Mouse (Mus musculus) naive thymus-derived CD4-positive, alpha-beta T cell, adult 2 months (primary cell): ENCODE data around the gene Inpp5a.

Experiments
- DNase-seq: peaks from one replicate; pipeline ENCODE4 v3.0.0-alpha.2; 2011; ENCODE audit warnings: low read depth

The Inpp5a gene

GRCm38 (mm10) chr7:139580851-139581775, 192.2 kb downstream of the Inpp5a start:
- no peak for DNase-seq

DNA sequence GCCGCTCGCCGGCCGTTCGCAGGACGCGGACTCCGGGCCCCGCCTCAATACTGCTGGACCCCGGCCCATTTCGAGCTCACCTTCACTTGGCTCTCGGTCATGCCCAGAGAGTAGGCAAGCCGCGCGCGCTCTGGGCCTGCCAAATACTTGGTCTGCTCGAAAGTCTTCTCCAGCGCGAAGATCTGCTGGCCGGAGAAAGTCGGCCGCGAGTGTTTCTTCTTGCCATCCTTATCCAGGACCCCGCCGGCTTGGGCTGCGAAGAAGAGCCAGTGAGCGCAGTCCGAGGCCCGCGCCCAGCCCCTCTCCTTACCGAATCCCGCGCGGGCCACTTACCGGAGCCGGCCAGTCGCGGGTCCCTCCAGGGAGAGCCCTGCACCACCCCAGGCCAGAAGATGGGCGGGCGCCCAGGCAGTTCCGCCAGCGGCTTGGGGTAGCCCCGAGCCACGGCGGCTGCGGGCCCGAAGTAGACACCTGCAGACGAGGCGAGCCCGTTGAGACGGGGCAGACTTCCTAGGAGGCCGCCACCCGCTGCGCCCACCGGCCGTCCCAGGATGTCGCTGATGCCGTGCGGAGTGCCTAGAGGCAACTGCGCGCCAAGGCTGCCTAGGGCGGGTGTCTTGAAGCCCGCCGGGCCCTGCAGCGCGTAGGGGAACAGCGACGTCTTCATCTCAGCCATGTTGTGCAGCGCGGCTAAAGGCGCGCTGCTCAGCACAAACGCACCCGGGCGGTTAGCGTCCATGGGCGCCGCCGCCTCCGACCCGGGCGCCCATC, 193.1 kb downstream of the Inpp5a start:
- DNase-seq, result no peak

- DNase-seq, result no peak
Observed at GRCm38 (mm10) chr7:139582595-139582994, 193.7 kb downstream of the Inpp5a start, which contains the start of gene Nkx6-2. Nkx6-2 (minus strand) TSS chr7:139582797.

- no peak for DNase-seq
Observed at GRCm38 (mm10) chr7:139583094-139583737, 194.3 kb downstream of the Inpp5a start.

DNA sequence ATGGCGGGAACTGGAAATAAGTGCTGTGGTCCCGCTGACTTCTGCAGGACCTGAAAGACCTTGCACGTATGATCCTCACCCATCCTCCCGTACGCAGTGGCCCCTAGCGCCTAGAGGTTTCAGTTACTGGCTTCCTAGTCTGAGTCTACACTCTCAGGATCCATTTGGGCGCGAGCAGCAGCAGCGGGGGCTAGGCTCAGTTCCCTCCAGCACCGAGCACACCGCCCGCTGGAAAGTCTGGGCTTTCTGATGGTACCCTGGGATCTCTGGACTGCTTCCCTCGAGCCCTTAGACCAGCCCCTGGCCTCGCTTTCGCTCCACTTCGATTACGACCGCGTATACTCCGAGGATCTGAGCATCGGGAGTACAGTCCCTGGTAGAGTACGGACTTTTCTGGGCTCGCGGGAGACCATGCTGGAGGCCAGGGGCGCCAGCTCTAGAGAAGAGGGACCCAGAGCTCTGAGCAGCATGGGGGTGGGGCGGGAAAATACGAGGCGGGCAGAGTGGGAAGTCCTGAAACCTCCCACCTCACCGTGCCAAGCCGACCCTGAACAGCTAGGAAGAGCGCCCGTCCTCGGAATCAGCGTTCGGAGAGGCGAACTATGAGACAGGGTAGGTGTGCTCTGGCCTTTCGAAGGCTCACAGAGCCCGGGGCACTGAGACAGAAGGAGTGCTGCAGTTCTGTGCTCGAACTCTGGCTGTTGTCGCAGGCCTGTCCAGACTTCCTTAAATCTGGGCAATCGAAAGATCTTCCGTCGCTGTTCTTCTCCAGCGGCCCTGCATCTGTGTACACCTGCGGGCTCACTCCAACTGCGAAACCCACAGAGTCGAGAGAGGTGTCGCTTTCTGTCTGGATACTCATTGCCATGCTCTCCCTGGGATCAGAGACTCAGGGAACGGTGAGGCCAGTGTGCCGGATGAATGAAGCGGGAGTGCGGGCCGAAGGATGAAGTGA, 195.6 kb downstream of the Inpp5a start:
- DNase-seq, result no peak

- DNase-seq, result no peak
Observed at GRCm38 (mm10) chr7:139585183-139585821, 196.4 kb downstream of the Inpp5a start.

DNA sequence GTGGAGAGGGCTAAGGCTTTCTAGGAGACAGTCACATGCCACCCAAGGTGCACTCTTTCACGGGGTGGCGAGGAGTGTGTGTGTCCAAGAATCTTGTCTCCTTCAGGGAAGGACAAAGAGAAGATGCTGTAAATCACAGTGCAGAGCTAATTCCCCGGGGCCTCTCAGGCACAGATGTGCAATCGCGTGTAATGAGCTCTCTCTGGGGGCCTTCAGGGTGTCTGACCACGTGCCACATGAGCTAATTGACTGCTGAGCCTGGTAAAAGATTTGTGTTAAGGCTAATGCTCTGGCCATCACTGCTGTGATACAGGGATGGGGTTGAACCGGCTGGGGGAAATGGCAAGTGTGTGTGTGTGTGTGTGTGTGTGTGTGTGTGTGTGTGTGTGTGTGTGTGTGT, 199.0 kb downstream of the Inpp5a start:
- DNase-seq, result no peak

DNA sequence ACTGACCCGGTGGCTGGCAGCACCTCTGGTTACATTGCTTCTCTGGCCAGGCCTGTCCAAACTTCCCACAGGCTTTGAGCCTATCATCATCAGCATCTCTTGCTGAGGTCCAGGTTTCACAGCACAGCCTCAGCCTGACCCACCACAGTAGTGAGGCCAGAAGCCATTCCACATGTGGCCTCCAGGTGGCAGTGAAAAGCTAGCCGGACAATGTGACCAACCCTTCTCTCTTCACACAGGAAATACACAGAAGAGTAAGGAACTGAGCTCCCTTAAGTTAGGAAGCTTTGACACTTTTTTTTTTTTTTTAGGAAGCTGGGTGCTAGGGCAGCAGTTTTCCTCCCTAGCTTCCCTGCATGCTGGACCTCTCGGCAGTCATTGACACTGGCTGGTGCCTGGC, 201.4 kb downstream of the Inpp5a start:
- peak; percentile 12 for DNase-seq

DNA sequence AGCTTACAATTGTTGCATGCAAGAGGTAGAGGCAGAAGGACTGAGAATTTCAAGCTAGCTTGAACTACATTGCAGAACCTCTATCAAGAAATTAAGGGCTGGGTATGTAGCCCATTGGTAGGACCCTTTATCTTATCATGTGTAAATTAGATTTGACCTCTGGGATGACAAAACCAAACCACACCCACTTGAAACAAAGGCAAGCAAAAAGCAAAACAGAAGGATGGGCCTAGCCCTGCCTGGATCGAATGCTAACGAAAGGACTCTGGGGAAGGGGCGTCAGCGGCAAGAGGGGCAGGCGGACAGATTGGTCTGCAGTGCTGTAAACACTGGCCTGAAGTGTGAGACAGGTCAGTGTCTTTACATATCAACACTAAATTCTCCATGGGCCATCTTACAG, 202.4 kb downstream of the Inpp5a start:
- no peak for DNase-seq

DNA sequence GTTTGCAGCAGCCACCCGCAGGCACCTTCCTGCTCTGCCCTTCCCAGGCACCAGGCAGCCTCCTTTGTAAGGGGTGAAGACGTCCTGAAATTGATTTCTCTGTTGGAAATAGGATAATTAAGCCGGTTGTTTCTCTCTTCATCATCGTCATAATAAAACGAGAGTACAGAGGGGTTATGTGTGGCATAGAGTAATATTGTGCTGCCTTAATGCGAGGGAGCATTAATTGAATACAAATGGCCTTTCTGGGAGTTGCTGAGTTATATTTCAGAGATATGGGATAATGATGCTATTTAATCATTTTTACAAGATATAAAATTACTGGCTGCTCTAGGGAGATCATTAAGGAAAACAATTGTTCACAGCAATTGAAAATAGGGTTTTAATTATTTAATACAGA, 206.4 kb downstream of the Inpp5a start:
- no peak for DNase-seq

GRCm38 (mm10) chr7:139595862-139596261, 207.0 kb downstream of the Inpp5a start:
- DNase-seq, result no peak

GRCm38 (mm10) chr7:139610328-139610727, 221.4 kb downstream of the Inpp5a start:
- DNase-seq, result no peak

DNA sequence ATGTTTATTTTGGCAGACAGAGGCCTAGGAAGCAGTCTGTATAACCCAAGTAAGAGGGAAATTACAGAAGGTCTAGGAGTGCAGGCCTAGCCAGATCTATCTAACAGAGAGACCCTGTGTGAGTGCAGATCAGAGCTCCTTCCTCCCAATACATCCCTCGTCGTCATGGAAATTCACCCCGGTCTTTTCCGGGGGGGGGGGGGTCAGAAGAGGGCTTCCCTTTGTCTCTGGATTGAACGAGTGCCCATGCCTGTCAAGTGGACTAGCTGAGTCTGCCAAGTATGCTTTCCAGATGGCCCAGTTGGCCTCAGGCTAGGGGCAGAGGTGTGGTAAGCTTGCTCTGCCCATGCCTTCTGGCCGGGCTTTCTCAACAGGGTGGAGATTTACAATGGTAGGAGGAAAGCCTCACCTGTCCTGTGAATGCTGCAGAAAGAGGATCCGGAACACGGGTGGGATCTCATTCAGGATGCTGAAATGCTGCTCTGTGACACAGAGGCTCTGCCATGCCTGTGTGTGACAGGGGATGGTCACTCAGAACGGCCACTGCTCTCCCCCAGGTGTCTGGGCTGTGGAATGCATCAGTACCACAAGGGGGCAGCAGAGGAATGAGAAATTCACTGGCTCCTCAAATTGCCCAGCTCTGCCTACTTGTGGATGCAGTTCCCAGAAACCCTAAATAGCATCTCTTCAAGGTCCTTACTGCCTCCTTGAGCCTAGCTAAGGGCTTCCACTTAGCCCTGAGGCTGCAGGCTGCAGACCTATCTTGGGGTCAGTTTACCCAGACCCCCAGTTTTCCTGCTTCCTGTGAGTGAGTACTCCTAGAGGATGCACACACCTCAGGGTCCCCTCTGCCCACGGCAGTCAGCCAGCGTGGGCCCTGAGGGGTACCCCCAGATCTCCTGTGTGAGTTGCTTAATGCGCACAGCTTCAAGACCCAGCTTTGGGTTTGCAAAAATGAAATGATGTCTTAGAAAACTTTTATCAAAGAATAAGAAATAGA, 227.2 kb downstream of the Inpp5a start:
- peak; percentile 45 for DNase-seq

- DNase-seq, result no peak
Observed at GRCm38 (mm10) chr7:139622568-139622967, 233.7 kb downstream of the Inpp5a start.

DNA sequence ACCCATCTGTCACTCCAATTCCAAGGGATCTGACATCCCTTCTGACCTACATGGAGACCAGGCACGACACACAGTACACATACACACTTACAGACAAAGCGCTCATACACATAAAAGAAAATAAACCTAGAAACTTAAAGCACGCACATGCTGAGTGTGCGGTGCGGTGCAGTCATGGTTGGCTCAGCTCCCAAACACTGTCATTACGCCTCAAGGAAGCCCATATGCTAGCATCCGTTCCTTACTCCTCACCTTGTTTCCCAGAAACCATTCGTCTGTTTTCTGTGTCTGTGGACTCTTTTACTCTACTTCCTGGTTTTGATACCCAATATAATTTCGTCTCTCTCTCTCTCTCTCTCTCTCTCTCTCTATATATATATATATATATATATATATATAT, 236.2 kb downstream of the Inpp5a start:
- DNase-seq, result no peak
